Mouse (Mus musculus) neutrophil, adult 5-6 weeks (primary cell): ENCODE measurements around the gene Alas2. TPM values are rescaled to one million over a fixed set of nuclear protein-coding genes. Genes with fewer than 3 reads are reported as not detected.

Experiments used
- ATAC-seq: fragments of 151-379, 151-347 bp; 2 replicates; pipeline ENCODE4 v1.8.0; 2017; ENCODE audit warnings: mild to moderate bottlenecking, moderate TSS enrichment; ENCODE audit not compliant: insufficient number of reproducible peaks, poor library complexity, low FRiP score, severe bottlenecking; ENCODE audit errors: extremely low read depth
- total RNA-seq: library from RNA; stranded (forward); fragments of 200-1000 nt; gene quantifications from 2 replicates; pipeline ENCODE4 v1.2.3, GENCODE M21; 2017

Alas2 gene
- total RNA-seq, 1 experiment from 2014 or later = 348 TPM

GRCm38 (mm10) chrX:150595016-150595760, 48.0 kb downstream of the Alas2 start:
- ATAC-seq = no peak

GRCm38 (mm10) chrX:150598882-150599281, 51.7 kb downstream of the Alas2 start:
- no peak for ATAC-seq

Other genes starting within 250 kb of the Alas2 start
- gene Tmem29, start 88.2 kb upstream of the Alas2 start, total RNA-seq = 7.6 and 12.3 TPM in 2 replicates
- gene Pfkfb1, start 40.9 kb downstream of the Alas2 start, total RNA-seq = 3.6 and 4.3 TPM in 2 replicates
- gene Apex2, start 42.5 kb downstream of the Alas2 start, total RNA-seq = 5.9 and 12.2 TPM in 2 replicates
- gene Tro, start 110.2 kb downstream of the Alas2 start, total RNA-seq = not detected in 2 replicates